Mouse (Mus musculus) spleen, adult 2 months (tissue): ENCODE measurements around the gene St6gal1. TPM values are rescaled to one million over a fixed set of nuclear protein-coding genes. Genes with fewer than 3 reads are reported as not detected.

ENCODE experiments used
- DNase-seq, 2 experiments: peaks; one replicate each; pipeline versions ENCODE4 v3.0.0 to v3.0.0-alpha.2; 2012 to 2021; ENCODE audit warnings: low spot score in 2 of 2, low read depth in 1 of 2
- H3K27ac ChIP-seq: fragments of 200-500 bp; 2 replicates; pipeline ENCODE4 v1.5.1; 2012; ENCODE audit warnings: low read length, inconsistent platforms; ENCODE audit not compliant: insufficient read depth
- H3K27me3 ChIP-seq: fragments of 200-500 bp; 2 replicates; pipeline ENCODE4 v1.6.1; 2012; ENCODE audit warnings: mild to moderate bottlenecking, moderate library complexity, low read length, inconsistent platforms; ENCODE audit not compliant: control insufficient read depth, insufficient read depth
- H3K36me3 ChIP-seq: fragments of 200-500 bp; 2 replicates; pipeline ENCODE4 v1.6.1; 2012; ENCODE audit warnings: mild to moderate bottlenecking, low read length, inconsistent platforms; ENCODE audit not compliant: control insufficient read depth, insufficient read depth
- H3K4me1 ChIP-seq: fragments of 200-500 bp; 2 replicates; pipeline ENCODE4 v1.6.1; 2011; ENCODE audit warnings: inconsistent platforms; ENCODE audit not compliant: control insufficient read depth, insufficient read depth, insufficient read length
- H3K4me3 ChIP-seq: fragments of 200-500 bp; 2 replicates; pipeline ENCODE4 v1.5.1; 2011; ENCODE audit warnings: mild to moderate bottlenecking, inconsistent platforms; ENCODE audit not compliant: insufficient read depth, insufficient read length; ENCODE audit errors: extremely low read depth
- CTCF ChIP-seq: fragments of 200-500 bp; IDR thresholded peaks from 2 replicates; pipeline ENCODE4 v1.5.1; 2011; ENCODE audit warnings: mild to moderate bottlenecking, inconsistent platforms; ENCODE audit not compliant: insufficient read depth, insufficient read length, insufficient replicate concordance; ENCODE audit errors: extremely low read depth
- POLR2A ChIP-seq: fragments of 200-500 bp; IDR thresholded peaks from 2 replicates; pipeline ENCODE4 v1.6.1; 2011; ENCODE audit warnings: low read depth, low read length, inconsistent platforms
- WGBS: fragments of 180-500 bp; shearing (Covaris S2); methylation state at CpG from one replicate; pipeline ENCODE4 v1.1.7; 2018; 5-methylcytosine and 5-hydroxymethylcytosine counted together
- polyA plus RNA-seq: library from polyadenylated mRNA; depleted of rRNA; stranded (reverse); fragments of >200 nt; gene quantifications from 2 replicates; pipeline ENCODE4 v1.2.3, GENCODE M21; 2012

St6gal1 gene
- polyA plus RNA-seq, 1 experiment, result 30.5 TPM

DNA sequence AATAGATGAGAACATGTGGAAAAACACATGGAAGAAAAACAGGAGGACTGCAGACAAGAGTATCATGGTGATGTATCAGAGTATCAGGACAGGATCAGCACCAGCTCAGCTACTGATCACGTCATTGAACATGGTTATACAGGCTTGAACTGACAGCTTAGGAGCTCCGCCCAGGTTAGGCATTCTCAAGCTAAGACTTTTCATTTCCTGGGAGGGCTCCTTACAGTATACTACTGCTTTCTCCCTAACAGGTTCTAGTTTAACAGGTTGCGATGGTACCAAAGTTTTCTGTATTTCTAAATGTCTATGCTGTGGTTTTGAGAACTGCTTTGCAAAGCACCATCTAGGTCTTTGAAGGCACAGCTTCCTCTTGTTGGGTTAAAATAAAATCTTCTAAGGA, 43.1 kb upstream of the St6gal1 start:
- Histone ChIP-seq H3K36me3 (no peaks in the 10 kb centered on the region), H3K4me3 (no peak overlapping the region), H3K4me1 (peaks cover 15% of the 10 kb centered on the region), H3K27me3 (no peaks in the 10 kb centered on the region), H3K27ac (peak overlapping the region; percentile 75)
- 16% methylated on average over 3 of the region's 3 CpGs for WGBS
- TF ChIP-seq POLR2A (no peak), CTCF (no peak)
- DNase-seq, result peak; percentile 31 to 66

DNA sequence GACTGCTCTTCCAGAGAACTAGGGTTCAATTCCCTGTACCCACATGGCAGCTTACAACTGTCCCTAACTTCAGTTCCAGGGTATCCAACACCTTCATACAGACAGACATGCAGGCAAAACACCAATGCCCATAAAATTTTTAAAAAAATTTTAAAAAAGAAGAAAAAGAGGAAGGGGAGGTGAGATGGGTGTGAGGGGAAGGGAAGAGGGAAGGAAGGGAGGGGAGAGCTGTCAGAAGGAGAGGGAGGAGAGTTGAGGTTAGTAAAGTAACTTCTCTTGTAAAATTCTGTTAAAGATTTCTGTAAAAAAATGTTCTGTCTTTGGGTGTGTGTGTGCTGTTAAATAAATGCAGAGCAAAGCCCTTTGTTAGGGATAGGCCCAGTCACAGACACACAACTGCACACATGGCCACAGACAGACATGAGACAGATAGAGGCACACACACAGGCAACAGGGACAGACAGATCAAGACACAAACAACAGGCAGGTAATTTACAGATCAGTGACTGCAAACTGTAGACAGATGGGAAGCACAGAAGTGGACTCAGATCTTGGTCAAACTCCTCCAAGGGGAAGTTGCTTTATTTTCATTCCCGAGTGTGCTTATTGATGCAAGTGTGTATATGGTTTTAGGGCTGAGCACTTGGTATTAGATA, 42.5 kb upstream of the St6gal1 start:
- no peak for DNase-seq
- Histone ChIP-seq H3K4me1 (peaks cover 20% of the 10 kb centered on the region), H3K27me3 (no peaks in the 10 kb centered on the region), H3K36me3 (no peaks in the 10 kb centered on the region), H3K4me3 (no peak overlapping the region), H3K27ac (peak overlapping the region; percentile 83)
- 13% methylated on average over 1 of the region's 1 CpGs for WGBS
- TF ChIP-seq POLR2A (no peak), CTCF (no peak)

DNA sequence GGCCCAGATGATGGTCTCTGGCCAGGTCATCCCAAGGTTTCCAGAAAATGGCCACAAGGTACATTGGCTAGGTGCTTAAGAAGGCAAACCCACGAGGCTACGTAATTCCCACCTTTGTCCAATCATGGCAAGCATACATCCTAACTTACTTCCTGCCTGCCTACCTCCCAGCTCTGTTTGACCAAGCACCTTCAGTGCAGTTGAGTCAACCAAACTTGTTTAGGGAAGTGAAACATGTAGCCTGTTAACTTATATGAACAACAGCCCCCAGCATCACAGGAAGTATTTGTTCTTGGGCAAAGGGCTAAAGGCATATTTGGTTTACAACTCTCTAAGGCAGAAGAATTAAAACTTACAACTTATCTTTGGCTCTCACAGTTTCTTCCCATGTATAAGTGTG, 38.7 kb upstream of the St6gal1 start:
- H3K36me3 ChIP-seq, result no peaks in the 10 kb centered on the region
- TF ChIP-seq POLR2A (no peak), CTCF (no peak)
- no peak for DNase-seq
- peaks cover 20% of the 10 kb centered on the region; the same call in 1 of the 2 replicates for H3K4me1 ChIP-seq
- H3K27ac ChIP-seq, result peak overlapping the region; percentile 16; the same call in 1 of the 2 replicates
- H3K27me3 ChIP-seq, result no peaks in the 10 kb centered on the region
- no peak overlapping the region for H3K4me3 ChIP-seq
- 65% methylated on average over 2 of the region's 2 CpGs for WGBS

DNA sequence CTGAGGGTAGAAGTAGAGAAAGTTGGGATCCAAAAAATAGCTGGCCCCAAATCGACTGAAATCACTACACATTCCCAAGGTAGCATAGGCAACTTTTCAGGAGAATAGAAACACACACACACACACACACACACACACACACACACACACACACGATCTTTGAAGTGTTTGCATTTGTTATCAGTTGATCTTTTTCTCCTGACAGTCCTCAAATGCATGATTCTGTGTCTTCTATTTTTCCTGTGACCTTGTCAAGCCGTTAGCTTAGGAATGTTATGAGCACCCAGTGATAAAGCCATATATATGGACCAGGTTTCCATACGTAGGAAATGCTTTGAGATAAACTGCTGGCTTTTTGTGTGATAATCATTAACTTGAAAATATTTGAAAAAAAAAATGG, 38.1 kb upstream of the St6gal1 start:
- WGBS, result 77% methylated on average over 4 of the region's 4 CpGs
- peaks cover 20% of the 10 kb centered on the region; the same call in 1 of the 2 replicates for H3K4me1 ChIP-seq
- TF ChIP-seq POLR2A (no peak), CTCF (no peak)
- H3K4me3 ChIP-seq, result no peak overlapping the region
- no peak for DNase-seq
- no peak overlapping the region for H3K27ac ChIP-seq
- no peaks in the 10 kb centered on the region for H3K27me3 ChIP-seq
- H3K36me3 ChIP-seq, result no peaks in the 10 kb centered on the region

DNA sequence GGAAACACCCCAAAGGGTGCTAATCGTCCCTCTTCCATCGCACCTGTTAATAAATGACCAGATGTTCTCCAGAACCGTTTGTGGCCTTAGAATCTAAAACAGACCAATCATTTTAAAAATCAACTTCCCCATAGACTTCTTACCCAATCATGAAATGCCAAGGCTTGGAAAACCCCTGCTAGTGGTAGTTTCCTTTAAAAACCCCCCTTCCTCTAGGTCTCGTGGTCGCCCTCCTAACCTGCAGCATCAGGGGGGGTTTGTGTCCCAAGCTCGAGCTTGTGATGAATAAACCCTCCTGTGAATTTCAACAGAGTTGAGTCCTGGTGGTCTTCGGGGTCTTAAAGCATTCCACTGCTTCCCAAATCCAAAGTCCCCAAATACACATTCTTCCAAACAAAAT, 36.6 kb upstream of the St6gal1 start:
- Histone ChIP-seq H3K4me1 (peaks cover 13% of the 10 kb centered on the region; the same call in 1 of the 2 replicates), H3K27ac (no peak overlapping the region), H3K36me3 (no peaks in the 10 kb centered on the region), H3K4me3 (no peak overlapping the region), H3K27me3 (no peaks in the 10 kb centered on the region)
- TF ChIP-seq CTCF (no peak), POLR2A (no peak)
- 53% methylated on average over 7 of the region's 7 CpGs for WGBS
- no peak for DNase-seq

DNA sequence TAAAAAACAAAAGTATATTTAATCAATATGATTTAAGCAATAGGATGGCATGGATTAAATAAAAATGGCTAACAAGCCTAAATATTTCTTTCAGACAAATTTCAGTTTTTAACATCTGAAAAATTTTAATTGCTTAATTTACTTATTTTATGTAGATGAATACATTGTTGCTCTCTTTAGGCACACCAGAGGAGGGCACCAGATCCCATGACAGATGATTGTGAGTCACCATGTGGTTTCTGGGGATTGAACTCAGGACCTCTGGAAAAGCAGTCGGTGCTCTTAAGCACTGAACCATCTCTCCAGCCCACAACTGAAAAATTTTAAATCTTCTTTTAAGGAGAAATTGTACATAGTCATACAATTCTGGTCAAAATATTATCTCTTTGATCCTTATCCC, 34.9 kb upstream of the St6gal1 start:
- TF ChIP-seq POLR2A, result no peak
- TF ChIP-seq CTCF, result no peak
- H3K27me3 ChIP-seq, result no peaks in the 10 kb centered on the region
- no peak overlapping the region for H3K27ac ChIP-seq
- H3K4me1 ChIP-seq, result peaks cover 13% of the 10 kb centered on the region; the same call in 1 of the 2 replicates
- WGBS, result 79% methylated on average over 1 of the region's 1 CpGs
- no peak for DNase-seq
- H3K36me3 ChIP-seq, result no peaks in the 10 kb centered on the region
- no peak overlapping the region for H3K4me3 ChIP-seq

DNA sequence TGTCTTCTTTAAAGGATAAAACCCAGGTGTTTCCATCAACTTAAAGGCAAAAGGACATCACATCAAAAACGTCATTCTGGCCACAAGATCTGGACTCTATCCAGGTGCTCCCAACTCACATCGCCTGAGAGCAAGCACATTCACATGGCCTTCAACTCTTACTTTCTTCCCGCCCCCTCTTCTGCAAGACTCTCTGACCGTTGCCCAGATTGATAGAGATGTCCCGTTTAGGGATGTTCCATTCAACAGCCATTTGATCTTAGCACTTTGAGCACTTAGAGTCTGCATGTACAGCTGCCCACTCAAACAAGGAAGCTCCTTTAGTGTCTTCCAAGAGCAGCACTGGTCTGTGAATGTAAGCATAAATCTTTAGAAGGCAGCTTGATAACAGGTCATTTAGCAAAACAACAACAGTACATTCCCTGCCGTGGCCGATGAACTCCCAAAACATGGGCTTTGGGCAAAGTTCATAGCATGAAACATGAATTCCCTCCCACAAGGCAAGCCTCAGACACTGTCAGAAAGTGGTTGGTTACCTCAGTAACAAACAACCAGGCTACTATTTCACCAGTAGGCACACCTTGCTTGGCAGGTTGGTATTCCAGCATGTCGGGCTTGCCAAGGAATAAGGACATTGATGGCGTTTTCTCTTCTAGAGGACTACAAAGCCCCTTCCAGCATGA, 32.8 kb upstream of the St6gal1 start:
- Histone ChIP-seq H3K36me3 (no peaks in the 10 kb centered on the region), H3K27ac (no peak overlapping the region), H3K27me3 (no peaks in the 10 kb centered on the region), H3K4me3 (no peak overlapping the region), H3K4me1 (peaks cover 11% of the 10 kb centered on the region; the same call in 1 of the 2 replicates)
- 85% methylated on average over 9 of the region's 9 CpGs for WGBS
- no peak for TF ChIP-seq CTCF
- no peak for TF ChIP-seq POLR2A
- no peak for DNase-seq
